Mouse (Mus musculus): Measurements from ENCODE around the gene Eefsec. TPM values are rescaled to one million over a fixed set of nuclear protein-coding genes. Genes with fewer than 3 reads are reported as not detected.

The Eefsec gene
- total and polyA plus RNA-seq, 3 experiments: 27.5 to 378 (median 40.7) TPM

- no peak for TF ChIP-seq RCOR1 (IDR thresholded peaks at IDR 0.05; ENCODE audit: low read depth, low read length)
- TF ChIP-seq EP300 (IDR thresholded peaks at IDR 0.05; ENCODE audit: low read depth in 1 of 2, low read length in 2 of 2): 0 out of 4 replicates have a peak, but pooled peaks of 1 of the 2 experiments have one; percentile 5
- TF ChIP-seq BHLHE40 (IDR thresholded peaks at IDR 0.05; ENCODE audit: borderline replicate concordance, low read depth, low read length): no peak
- no peak for TF ChIP-seq ZMIZ1 (IDR thresholded peaks at IDR 0.05; ENCODE audit: low read depth, low read length)
- no peak for TF ChIP-seq MAZ (IDR thresholded peaks at IDR 0.05; ENCODE audit: low read depth, low read length)
Observed at GRCm38 (mm10) chr6:88446063-88447002, at the start of gene Eefsec (continued).

GRCm38 (mm10) chr6:88493712-88494111 lies 47.4 kb upstream of the Eefsec start:
- H3K27ac ChIP-seq (ENCODE audit: control insufficient read depth, low read depth, low read length): no peak overlapping the region

GRCm38 (mm10) chr6:88490629-88491354 lies 44.5 kb upstream of the Eefsec start:
- H3K4me1 ChIP-seq (ENCODE audit: control insufficient read depth in 1 of 2, insufficient read depth in 2 of 2, low read length in 2 of 2): no peaks in the 10 kb centered on the region
- peaks cover 0 to 5% of the 10 kb centered on the region in 2 experiments; a peak in 2 of 4 replicates for H3K36me3 ChIP-seq (ENCODE audit: control insufficient read depth in 1 of 2, insufficient read depth in 2 of 2, low read length in 2 of 2)
- no peaks in the 10 kb centered on the region for H3K9me3 ChIP-seq (replicated peaks; ENCODE audit: insufficient read depth, low read length)
- no peak overlapping the region for H3K27ac ChIP-seq (ENCODE audit: control insufficient read depth, low read depth, low read length)
- H3K9ac ChIP-seq (ENCODE audit: control insufficient read depth, low read depth, low read length, poor library complexity, severe bottlenecking): no peak overlapping the region
- no peak for DNase-seq (ENCODE audit: low read depth, low spot score)
- H3K4me3 ChIP-seq (ENCODE audit: control insufficient read depth in 1 of 2, insufficient read depth in 1 of 2, low read depth in 2 of 2, low read length in 2 of 2): no peak overlapping the region
- no peaks in the 10 kb centered on the region; the same call in 1 of the 2 replicates for H3K79me2 ChIP-seq (ENCODE audit: control insufficient read depth, insufficient read depth, low read length, poor library complexity)
- TF ChIP-seq CHD2 (IDR thresholded peaks at IDR 0.05; ENCODE audit: low read length) (no peak), MYB (IDR thresholded peaks at IDR 0.05; ENCODE audit: low read depth, low read length) (no peak), CHD1 (IDR thresholded peaks at IDR 0.05; ENCODE audit: low read depth, low read length) (no peak), RCOR1 (IDR thresholded peaks at IDR 0.05; ENCODE audit: low read depth, low read length) (no peak), ZNF384 (IDR thresholded peaks at IDR 0.05; ENCODE audit: low read depth, low read length) (no peak), E2F4 (IDR thresholded peaks at IDR 0.05; ENCODE audit: borderline replicate concordance, low read depth, low read length) (no peak), BHLHE40 (IDR thresholded peaks at IDR 0.05; ENCODE audit: borderline replicate concordance, low read depth, low read length) (no peak), ZMIZ1 (IDR thresholded peaks at IDR 0.05; ENCODE audit: low read depth, low read length) (no peak), USF2 (IDR thresholded peaks at IDR 0.05; ENCODE audit: borderline replicate concordance in 1 of 2, insufficient read depth in 1 of 2, low read depth in 1 of 2, low read length in 2 of 2) (no peak), CTCF (IDR thresholded peaks at IDR 0.05 in 2 of 3, conservative IDR thresholded peaks at IDR 0.05 in 1 of 3; ENCODE audit: control insufficient read depth in 1 of 3, insufficient read depth in 1 of 3, low read depth in 2 of 3, low read length in 3 of 3, poor library complexity in 1 of 3, severe bottlenecking in 1 of 3) (no peak), MEF2A (IDR thresholded peaks at IDR 0.05; ENCODE audit: extremely low read depth, insufficient replicate concordance, low read depth, low read length, poor library complexity, severe bottlenecking) (no peak), MAZ (IDR thresholded peaks at IDR 0.05; ENCODE audit: low read depth, low read length) (no peak), ZKSCAN1 (IDR thresholded peaks at IDR 0.05; ENCODE audit: low read depth, low read length) (no peak), RAD21 (IDR thresholded peaks at IDR 0.05; ENCODE audit: low read depth, low read length) (no peak), UBTF (IDR thresholded peaks at IDR 0.05; ENCODE audit: borderline replicate concordance, insufficient read depth, low read depth, low read length) (no peak), ZC3H11A (IDR thresholded peaks at IDR 0.05; ENCODE audit: low read depth, low read length) (no peak), NELFE (IDR thresholded peaks at IDR 0.05; ENCODE audit: low read depth, low read length) (no peak)
- H3K27me3 ChIP-seq (ENCODE audit: control insufficient read depth in 1 of 2, insufficient read depth in 2 of 2, low read length in 2 of 2): no peaks in the 10 kb centered on the region

More at GRCm38 (mm10) chr6:88493712-88494111, 47.4 kb upstream of the Eefsec start:
- Histone ChIP-seq H3K27me3 (ENCODE audit: control insufficient read depth in 1 of 2, insufficient read depth in 2 of 2, low read length in 2 of 2) (no peaks in the 10 kb centered on the region), H3K4me1 (ENCODE audit: control insufficient read depth in 1 of 2, insufficient read depth in 2 of 2, low read length in 2 of 2) (no peaks in the 10 kb centered on the region), H3K36me3 (ENCODE audit: control insufficient read depth in 1 of 2, insufficient read depth in 2 of 2, low read length in 2 of 2) (peaks cover 0 to 4% of the 10 kb centered on the region in 2 experiments; a peak in 2 of 4 replicates), H3K79me2 (ENCODE audit: control insufficient read depth, insufficient read depth, low read length, poor library complexity) (no peaks in the 10 kb centered on the region), H3K9me3 (replicated peaks; ENCODE audit: insufficient read depth, low read length) (no peaks in the 10 kb centered on the region), H3K4me3 (ENCODE audit: control insufficient read depth in 1 of 2, insufficient read depth in 1 of 2, low read depth in 2 of 2, low read length in 2 of 2) (no peak overlapping the region), H3K9ac (ENCODE audit: control insufficient read depth, low read depth, low read length, poor library complexity, severe bottlenecking) (no peak overlapping the region)
- no peak for DNase-seq (ENCODE audit: low read depth, low spot score)
- no peak for TF ChIP-seq BHLHE40 (IDR thresholded peaks at IDR 0.05; ENCODE audit: borderline replicate concordance, low read depth, low read length)
- TF ChIP-seq MYB (IDR thresholded peaks at IDR 0.05; ENCODE audit: low read depth, low read length): no peak
- no peak for TF ChIP-seq ZNF384 (IDR thresholded peaks at IDR 0.05; ENCODE audit: low read depth, low read length)
- TF ChIP-seq MAX (IDR thresholded peaks at IDR 0.05; ENCODE audit: low read length): no peak
- no peak for TF ChIP-seq E2F4 (IDR thresholded peaks at IDR 0.05; ENCODE audit: borderline replicate concordance, low read depth, low read length)
- TF ChIP-seq CHD2 (IDR thresholded peaks at IDR 0.05; ENCODE audit: low read length): no peak
- no peak for TF ChIP-seq NELFE (IDR thresholded peaks at IDR 0.05; ENCODE audit: low read depth, low read length)
- TF ChIP-seq TBP (IDR thresholded peaks at IDR 0.05; ENCODE audit: low read depth, low read length): no peak
- TF ChIP-seq MXI1 (IDR thresholded peaks at IDR 0.05; ENCODE audit: low read depth, low read length): no peak
- no peak for TF ChIP-seq RCOR1 (IDR thresholded peaks at IDR 0.05; ENCODE audit: low read depth, low read length)
